Mouse (Mus musculus): ENCODE data around the gene Lnx2.

The Lnx2 gene

GRCm38 (mm10) chr5:147076026-147076798 lies at the start of gene Lnx2:
Gene Lnx2 (minus strand): TSS chr5:147076586.
- peak; percentile 99 for DNase-seq

- no peak for DNase-seq
These were observed 49.3 kb upstream of the Lnx2 start for GRCm38 (mm10) chr5:147125542-147126185.

GRCm38 (mm10) chr5:147124794-147125193 lies 48.4 kb upstream of the Lnx2 start:
- DNase-seq = no peak

- DNase-seq = no peak
These were observed 44.8 kb upstream of the Lnx2 start for GRCm38 (mm10) chr5:147121146-147121545.

- no peak for DNase-seq
These were observed 40.6 kb upstream of the Lnx2 start for GRCm38 (mm10) chr5:147117027-147117426.

GRCm38 (mm10) chr5:147115631-147116030 lies 39.2 kb upstream of the Lnx2 start:
- DNase-seq = no peak

- DNase-seq = no peak
These were observed 38.4 kb upstream of the Lnx2 start for GRCm38 (mm10) chr5:147114738-147115137.

- no peak for DNase-seq
These were observed 32.6 kb upstream of the Lnx2 start for GRCm38 (mm10) chr5:147108861-147109591.

- no peak for DNase-seq
These were observed 30.9 kb upstream of the Lnx2 start for GRCm38 (mm10) chr5:147107276-147107675.

- DNase-seq = no peak
These were observed 25.9 kb upstream of the Lnx2 start for GRCm38 (mm10) chr5:147102295-147102694.

GRCm38 (mm10) chr5:147100180-147100579 lies 23.8 kb upstream of the Lnx2 start:
- no peak for DNase-seq

GRCm38 (mm10) chr5:147098667-147099066 lies 22.3 kb upstream of the Lnx2 start:
- no peak for DNase-seq

GRCm38 (mm10) chr5:147096586-147096985 lies 20.2 kb upstream of the Lnx2 start:
- no peak for DNase-seq

GRCm38 (mm10) chr5:147094296-147094695 lies 17.9 kb upstream of the Lnx2 start:
- DNase-seq = no peak

GRCm38 (mm10) chr5:147092448-147092847 lies 16.1 kb upstream of the Lnx2 start:
- no peak for DNase-seq

GRCm38 (mm10) chr5:147090256-147090963 lies 14.0 kb upstream of the Lnx2 start:
- peak; percentile 25 for DNase-seq

- DNase-seq = no peak
These were observed 13.4 kb upstream of the Lnx2 start for GRCm38 (mm10) chr5:147089836-147090235.

- DNase-seq = no peak
These were observed 10.4 kb upstream of the Lnx2 start for GRCm38 (mm10) chr5:147086816-147087215.

GRCm38 (mm10) chr5:147085201-147085894 lies 9.0 kb upstream of the Lnx2 start:
- DNase-seq = peak; percentile 76

- DNase-seq = no peak
These were observed 1.9 kb upstream of the Lnx2 start for GRCm38 (mm10) chr5:147078110-147078900.

GRCm38 (mm10) chr5:147077305-147078034 lies 1.1 kb upstream of the Lnx2 start:
- DNase-seq = peak; percentile 89
